Mouse (Mus musculus): ENCODE data around the gene Fabp7. TPM values are rescaled to one million over a fixed set of nuclear protein-coding genes. Genes with fewer than 3 reads are reported as not detected.

Gene Fabp7
- polyA plus RNA-seq, 2 experiments = 0.70 to 1.6 TPM

DNA sequence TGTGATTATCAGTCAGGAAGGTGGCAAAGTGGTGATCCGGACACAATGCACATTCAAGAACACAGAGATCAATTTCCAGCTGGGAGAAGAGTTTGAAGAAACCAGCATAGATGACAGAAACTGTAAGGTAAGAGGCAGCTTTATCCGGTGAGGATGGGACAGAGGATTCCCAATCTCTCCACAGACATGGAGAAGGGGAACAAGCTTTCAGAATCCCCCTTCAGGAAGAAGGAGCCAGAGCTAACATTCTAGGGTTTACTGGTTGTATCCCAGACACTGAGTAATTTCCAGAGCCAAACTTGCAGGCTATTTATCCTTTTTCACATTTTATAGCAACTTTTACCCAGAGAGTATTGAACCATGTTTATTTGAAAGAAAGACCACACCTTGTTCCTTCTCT is 871 bp downstream of the Fabp7 start:
- Histone ChIP-seq H3K27ac (no peak overlapping the region), H3K4me3 (ENCODE audit: insufficient read depth in 1 of 2, low read depth in 2 of 2, low read length in 2 of 2) (no peak overlapping the region), H3K9me3 (ENCODE audit: control insufficient read depth, low read length) (no peaks in the 10 kb centered on the region), H3K9ac (replicated peaks) (no peak overlapping the region), H3K36me3 (replicated peaks; ENCODE audit: control insufficient read depth, insufficient read depth, low read depth) (no peaks in the 10 kb centered on the region), H3K4me1 (replicated peaks; ENCODE audit: control insufficient read depth in 2 of 2, insufficient read depth in 2 of 2, low read length in 1 of 2) (0 out of 4 replicates have a peak, but pooled peaks cover 0 to 2% of the 10 kb centered on the region in 2 experiments), H3K27me3 (ENCODE audit: control insufficient read depth, insufficient read depth, low read length) (no peaks in the 10 kb centered on the region), H3K4me2 (ENCODE audit: low read depth) (no peak overlapping the region)
- ATAC-seq (ENCODE audit: insufficient read depth) (no peak), DNase-seq (ENCODE audit: low read depth in 3 of 3, low spot score in 3 of 3) (no peak)
- WGBS (ENCODE audit: insufficient replicate concordance) = 61% methylated on average over 2 of the region's 2 CpGs
- no peak for TF ChIP-seq EP300 (IDR thresholded peaks at IDR 0.05; ENCODE audit: low read depth)
- TF ChIP-seq CTCF (IDR thresholded peaks at IDR 0.05; ENCODE audit: low read depth) = no peak

GRCm38 (mm10) chr10:57792957-57793356 is 8.3 kb downstream of the Fabp7 start:
- Histone ChIP-seq H3K9ac (replicated peaks) (no peak overlapping the region), H3K27me3 (ENCODE audit: control insufficient read depth, insufficient read depth, low read length) (no peaks in the 10 kb centered on the region), H3K4me3 (ENCODE audit: insufficient read depth in 1 of 2, low read depth in 2 of 2, low read length in 2 of 2) (no peak overlapping the region), H3K4me1 (replicated peaks; ENCODE audit: control insufficient read depth in 2 of 2, insufficient read depth in 2 of 2, low read length in 1 of 2) (peaks cover 12 to 15% of the 10 kb centered on the region in 2 experiments), H3K9me3 (ENCODE audit: control insufficient read depth, low read length) (no peaks in the 10 kb centered on the region), H3K4me2 (ENCODE audit: low read depth) (no peak overlapping the region), H3K27ac (no peak overlapping the region), H3K36me3 (replicated peaks; ENCODE audit: control insufficient read depth, insufficient read depth, low read depth) (no peaks in the 10 kb centered on the region)
- no peak for ATAC-seq (ENCODE audit: insufficient read depth)
- no peak for TF ChIP-seq CTCF (IDR thresholded peaks at IDR 0.05; ENCODE audit: low read depth)
- no peak for TF ChIP-seq EP300 (IDR thresholded peaks at IDR 0.05; ENCODE audit: low read depth)
- no peak for DNase-seq (ENCODE audit: low read depth in 3 of 3, low spot score in 3 of 3)
- WGBS (ENCODE audit: insufficient replicate concordance) = 59% methylated on average over 1 of the region's 1 CpGs

DNA sequence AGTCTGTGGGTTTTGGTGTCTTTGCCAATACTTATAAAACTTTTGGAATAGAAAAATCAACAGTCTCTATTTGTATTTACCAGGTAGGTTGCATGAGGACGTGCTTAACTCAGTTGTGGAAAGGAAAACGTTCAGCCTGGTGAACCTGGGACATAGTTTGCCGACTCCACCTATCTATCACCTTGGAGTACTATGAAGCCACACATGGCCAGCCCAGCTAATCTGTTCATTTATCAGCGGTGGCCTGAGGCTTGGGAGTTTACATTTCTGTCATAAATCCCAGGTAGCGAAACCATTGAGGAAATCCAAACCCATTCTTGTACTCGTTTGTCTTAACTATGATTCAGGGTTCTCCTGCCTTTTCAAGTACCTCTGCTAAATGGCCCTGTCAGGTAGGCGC is 9.3 kb downstream of the Fabp7 start, which contains the start of gene Smpdl3a:
Gene Smpdl3a, plus strand, starts transcription at position 318 of the 400 bp plus-strand sequence.
- Histone ChIP-seq H3K4me2 (ENCODE audit: low read depth) (peak within 1 kb of the TSS; percentile 77), H3K9ac (replicated peaks) (peak within 1 kb of the TSS; percentile 73), H3K27ac (peak within 1 kb of the TSS; percentile 9), H3K4me3 (ENCODE audit: insufficient read depth in 1 of 2, low read depth in 2 of 2, low read length in 2 of 2) (peak within 1 kb of the TSS; percentile 69 to 80), H3K36me3 (replicated peaks; ENCODE audit: control insufficient read depth, insufficient read depth, low read depth) (no peaks in the 10 kb centered on the region), H3K9me3 (ENCODE audit: control insufficient read depth, low read length) (no peaks in the 10 kb centered on the region), H3K27me3 (ENCODE audit: control insufficient read depth, insufficient read depth, low read length) (no peaks in the 10 kb centered on the region), H3K4me1 (replicated peaks; ENCODE audit: control insufficient read depth in 2 of 2, insufficient read depth in 2 of 2, low read length in 1 of 2) (peaks cover 12 to 15% of the 10 kb centered on the region in 2 experiments)
- DNase-seq (ENCODE audit: low read depth in 3 of 3, low spot score in 3 of 3) = no peak
- TF ChIP-seq EP300 (IDR thresholded peaks at IDR 0.05; ENCODE audit: low read depth) (no peak), CTCF (IDR thresholded peaks at IDR 0.05; ENCODE audit: low read depth) (no peak)
- ATAC-seq (ENCODE audit: insufficient read depth) = no peak
- WGBS (ENCODE audit: insufficient replicate concordance) = 63% methylated on average over 7 of the region's 7 CpGs

- Histone ChIP-seq H3K9me3 (ENCODE audit: control insufficient read depth, low read length) (no peaks in the 10 kb centered on the region), H3K4me3 (ENCODE audit: insufficient read depth in 1 of 2, low read depth in 2 of 2, low read length in 2 of 2) (peak overlapping the region; percentile 69 to 80), H3K27me3 (ENCODE audit: control insufficient read depth, insufficient read depth, low read length) (no peaks in the 10 kb centered on the region), H3K36me3 (replicated peaks; ENCODE audit: control insufficient read depth, insufficient read depth, low read depth) (no peaks in the 10 kb centered on the region), H3K4me2 (ENCODE audit: low read depth) (peak overlapping the region; percentile 77), H3K4me1 (replicated peaks; ENCODE audit: control insufficient read depth in 2 of 2, insufficient read depth in 2 of 2, low read length in 1 of 2) (peaks cover 12 to 15% of the 10 kb centered on the region in 2 experiments), H3K9ac (replicated peaks) (peak overlapping the region; percentile 73), H3K27ac (peak overlapping the region; percentile 9)
- ATAC-seq (ENCODE audit: insufficient read depth) (peak; percentile 77), DNase-seq (ENCODE audit: low read depth in 3 of 3, low spot score in 3 of 3) (peak in 1 of 3 experiments; percentile 17)
- 1% methylated on average over 44 of the region's 44 CpGs for WGBS (ENCODE audit: insufficient replicate concordance)
- TF ChIP-seq CTCF (IDR thresholded peaks at IDR 0.05; ENCODE audit: low read depth) (peak; percentile 31; the same call in 1 of the 2 replicates), EP300 (IDR thresholded peaks at IDR 0.05; ENCODE audit: low read depth) (no peak)
Observed at GRCm38 (mm10) chr10:57794491-57795461, 10.1 kb downstream of the Fabp7 start.

- H3K9ac ChIP-seq (replicated peaks) = peak overlapping the region; percentile 73
- WGBS (ENCODE audit: insufficient replicate concordance) = 29% methylated on average over 4 of the region's 4 CpGs
- ATAC-seq (ENCODE audit: insufficient read depth) = no peak
Observed at GRCm38 (mm10) chr10:57795542-57795941, 10.9 kb downstream of the Fabp7 start.

More at GRCm38 (mm10) chr10:57795542-57795941, 10.9 kb downstream of the Fabp7 start:
- Histone ChIP-seq H3K4me3 (ENCODE audit: insufficient read depth in 1 of 2, low read depth in 2 of 2, low read length in 2 of 2) (peak overlapping the region; percentile 69 to 80), H3K27me3 (ENCODE audit: control insufficient read depth, insufficient read depth, low read length) (no peaks in the 10 kb centered on the region), H3K27ac (peak overlapping the region; percentile 9), H3K36me3 (replicated peaks; ENCODE audit: control insufficient read depth, insufficient read depth, low read depth) (no peaks in the 10 kb centered on the region), H3K9me3 (ENCODE audit: control insufficient read depth, low read length) (no peaks in the 10 kb centered on the region), H3K4me1 (replicated peaks; ENCODE audit: control insufficient read depth in 2 of 2, insufficient read depth in 2 of 2, low read length in 1 of 2) (peaks cover 12 to 15% of the 10 kb centered on the region in 2 experiments), H3K4me2 (ENCODE audit: low read depth) (peak overlapping the region; percentile 77)
- DNase-seq (ENCODE audit: low read depth in 3 of 3, low spot score in 3 of 3) = no peak
- TF ChIP-seq CTCF (IDR thresholded peaks at IDR 0.05; ENCODE audit: low read depth) (no peak), EP300 (IDR thresholded peaks at IDR 0.05; ENCODE audit: low read depth) (no peak)
